Mouse (Mus musculus) right cerebral cortex, postnatal 4 days (tissue): ENCODE measurements around the gene Slc10a1.

Experiments
- DNase-seq: peaks from one replicate; pipeline ENCODE4 v3.0.0-alpha.2; 2022

Gene Slc10a1

GRCm38 (mm10) chr12:80968605-80969004, at the start of gene Slc10a1:
Slc10a1 (minus strand) TSS chr12:80968705.
- no peak for DNase-seq

- no peak for DNase-seq
These were observed 49.1 kb upstream of the Slc10a1 start for GRCm38 (mm10) chr12:81017624-81018023.

- no peak for DNase-seq
These were observed 45.0 kb upstream of the Slc10a1 start for GRCm38 (mm10) chr12:81013496-81013895.

GRCm38 (mm10) chr12:81011994-81012393, 43.5 kb upstream of the Slc10a1 start:
- no peak for DNase-seq

GRCm38 (mm10) chr12:81009813-81010212, 41.3 kb upstream of the Slc10a1 start:
- no peak for DNase-seq

- DNase-seq = no peak
These were observed 34.5 kb upstream of the Slc10a1 start for GRCm38 (mm10) chr12:81002841-81003635.

GRCm38 (mm10) chr12:81000924-81001323, 32.4 kb upstream of the Slc10a1 start:
- DNase-seq = no peak

GRCm38 (mm10) chr12:80998528-80999221, 30.2 kb upstream of the Slc10a1 start:
- DNase-seq = peak; percentile 9

- DNase-seq = no peak
These were observed 29.1 kb upstream of the Slc10a1 start for GRCm38 (mm10) chr12:80997652-80998051.

GRCm38 (mm10) chr12:80995326-80995725, 26.8 kb upstream of the Slc10a1 start:
- no peak for DNase-seq

- no peak for DNase-seq
These were observed 25.3 kb upstream of the Slc10a1 start for GRCm38 (mm10) chr12:80993773-80994172.

- DNase-seq = no peak
These were observed 24.1 kb upstream of the Slc10a1 start for GRCm38 (mm10) chr12:80992540-80993122.

GRCm38 (mm10) chr12:80991806-80992205, 23.3 kb upstream of the Slc10a1 start:
- no peak for DNase-seq

- no peak for DNase-seq
These were observed 22.5 kb upstream of the Slc10a1 start for GRCm38 (mm10) chr12:80990901-80991445.

- no peak for DNase-seq
These were observed 19.8 kb upstream of the Slc10a1 start for GRCm38 (mm10) chr12:80988286-80988685.

- no peak for DNase-seq
These were observed 18.1 kb upstream of the Slc10a1 start for GRCm38 (mm10) chr12:80986628-80987027.

- no peak for DNase-seq
These were observed 15.2 kb upstream of the Slc10a1 start for GRCm38 (mm10) chr12:80983695-80984094.

- peak; percentile 87 for DNase-seq
These were observed 13.8 kb upstream of the Slc10a1 start for GRCm38 (mm10) chr12:80982326-80982725.

- no peak for DNase-seq
These were observed 7.6 kb upstream of the Slc10a1 start for GRCm38 (mm10) chr12:80975939-80976671.

GRCm38 (mm10) chr12:80971756-80972155, 3.3 kb upstream of the Slc10a1 start:
- DNase-seq = no peak

- no peak for DNase-seq
These were observed 1.7 kb upstream of the Slc10a1 start for GRCm38 (mm10) chr12:80970181-80970705.

GRCm38 (mm10) chr12:80967918-80968317, 587 bp downstream of the Slc10a1 start:
- no peak for DNase-seq
